Mouse (Mus musculus): ENCODE results near the gene Rex1bd.

Rex1bd gene

DNA sequence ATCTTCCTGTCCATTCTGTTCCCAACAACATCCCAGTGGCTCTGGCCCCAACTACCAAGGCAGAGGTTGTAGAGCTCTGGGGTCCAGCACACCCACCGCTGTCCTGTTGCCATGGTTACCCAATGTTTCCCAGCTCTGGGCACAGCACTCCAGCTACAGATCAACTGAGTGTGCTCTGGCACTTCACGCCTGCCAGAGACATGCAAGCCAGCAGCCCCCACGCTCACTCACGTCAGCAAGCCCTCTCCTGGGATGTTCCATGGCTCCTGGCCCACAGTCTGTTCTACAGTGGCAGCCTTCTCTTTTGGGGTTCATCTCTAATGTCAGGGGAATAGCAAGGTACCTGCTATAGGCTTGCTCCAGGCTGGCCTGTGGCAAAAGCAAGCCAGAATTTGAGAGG is 43.2 kb downstream of the Rex1bd start:
- ChIA-PET CTCF (interaction anchor here in 1 of 4 experiments (0.8 to 1.0 kb wide), 2 partner anchors 13 to 40 kb away, joined by 3 read pairs; partner anchors contain the start of gene Klhl26), POLR2A (interaction anchor here in 2 of 4 experiments (0.9 to 6.2 kb wide), 5 partner anchors 13 to 22 kb away, joined by 3 to 43 read pairs (median 4); partner anchors contain the start of gene Klhl26 (in 2 of the 2))

DNA sequence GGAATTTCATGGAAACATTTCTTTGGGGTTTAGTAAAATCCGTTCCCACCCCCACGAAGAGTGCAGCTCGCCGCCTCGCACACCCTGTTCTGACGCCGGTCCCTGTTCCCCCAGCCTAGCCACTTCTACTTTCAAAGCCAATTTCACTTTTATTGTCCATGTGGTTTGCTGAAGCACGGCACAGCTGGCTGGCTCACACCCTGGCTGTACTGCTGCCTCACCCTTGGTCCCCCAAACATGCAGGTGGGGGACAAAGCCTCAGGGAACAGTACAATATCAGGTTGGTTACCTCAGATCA is 44.1 kb downstream of the Rex1bd start:
- CTCF ChIA-PET, result interaction anchor here in 1 of 4 experiments (0.8 to 1.3 kb wide), 2 partner anchors 14 to 41 kb away, joined by 3 to 4 read pairs; partner anchors contain the start of gene Klhl26

DNA sequence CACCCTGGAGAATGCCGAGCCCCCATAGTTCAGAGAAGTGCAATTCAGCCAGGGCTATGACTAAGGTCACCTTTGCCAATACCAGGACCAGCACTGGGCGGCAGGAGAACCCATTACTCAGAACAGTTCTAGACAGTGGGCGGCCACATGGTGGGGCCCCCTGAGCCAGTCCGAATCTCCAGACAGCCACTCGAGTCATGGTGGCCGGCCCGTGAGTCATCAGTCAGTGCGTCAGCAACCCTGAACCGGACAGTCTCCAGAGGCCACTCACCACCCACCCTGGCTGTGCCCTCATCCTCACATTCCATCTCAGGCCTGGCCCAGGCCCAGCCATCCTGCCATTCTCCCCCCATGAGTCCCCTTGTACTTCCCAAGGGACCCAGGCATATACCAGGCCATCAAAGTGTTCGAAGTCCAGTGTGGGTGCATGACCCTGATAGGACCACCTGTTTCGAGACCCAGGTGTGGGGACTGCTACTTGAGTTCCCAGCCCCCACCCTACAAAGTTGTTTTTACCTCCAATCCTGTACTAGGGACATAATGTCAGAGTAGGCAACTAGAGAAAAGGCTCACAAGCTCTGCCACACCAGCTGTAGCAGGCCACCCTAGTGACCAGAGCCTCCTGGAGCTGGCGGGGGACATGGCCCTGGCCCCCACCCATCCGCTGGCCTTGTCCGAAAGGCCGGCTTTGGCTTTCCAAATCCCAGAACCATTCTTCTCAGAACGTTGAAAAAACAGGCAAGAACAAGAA is 44.6 kb downstream of the Rex1bd start:
- POLR2A ChIA-PET, result interaction anchor here in 3 of 4 experiments (0.5 to 6.2 kb wide), 6 partner anchors 9 to 77 kb away, joined by 3 to 43 read pairs (median 3); partner anchors contain the start of gene Ell (in 1 of the 3)
- CTCF ChIA-PET, result interaction anchor here in 1 of 4 experiments (1.3 kb wide), 1 partner anchor 41 kb away, joined by 4 read pairs; no protein-coding TSS in a partner anchor

More for the DNA sequence above, 44.1 kb downstream of the Rex1bd start:
- POLR2A ChIA-PET, result interaction anchor here in 2 of 4 experiments (1.2 to 6.2 kb wide), 3 partner anchors 12 to 21 kb away, joined by 3 to 43 read pairs (median 4); no protein-coding TSS in a partner anchor

DNA sequence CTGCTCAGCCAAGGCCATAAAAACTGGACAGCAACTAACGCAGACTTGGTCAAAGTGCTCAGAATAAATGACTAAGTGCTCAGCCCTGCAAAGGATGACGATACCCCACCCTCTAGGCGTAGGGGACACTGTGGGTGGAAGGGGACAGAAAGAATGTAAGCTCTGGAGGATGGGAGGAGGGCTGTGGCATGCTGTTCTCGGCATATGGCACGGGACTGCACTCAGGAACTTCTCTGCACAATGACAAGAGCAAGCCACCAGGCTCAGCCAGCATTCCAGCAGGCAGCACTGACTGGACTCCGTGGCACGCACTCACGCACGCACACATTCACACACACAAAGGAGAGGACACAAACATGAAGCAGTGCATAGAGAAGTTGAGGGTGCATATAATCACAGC is 45.9 kb downstream of the Rex1bd start:
- ChIA-PET POLR2A (interaction anchor here in 1 of 4 experiments (1.4 to 1.8 kb wide), 2 partner anchors 12 to 79 kb away, joined by 3 to 5 read pairs; partner anchors contain the start of gene Ell), CTCF (interaction anchor here in 2 of 4 experiments (0.6 to 1.8 kb wide), 2 partner anchors 16 to 100 kb away, joined by 3 to 5 read pairs; partner anchors contain the start of gene Klhl26 (in 1 of the 2))

DNA sequence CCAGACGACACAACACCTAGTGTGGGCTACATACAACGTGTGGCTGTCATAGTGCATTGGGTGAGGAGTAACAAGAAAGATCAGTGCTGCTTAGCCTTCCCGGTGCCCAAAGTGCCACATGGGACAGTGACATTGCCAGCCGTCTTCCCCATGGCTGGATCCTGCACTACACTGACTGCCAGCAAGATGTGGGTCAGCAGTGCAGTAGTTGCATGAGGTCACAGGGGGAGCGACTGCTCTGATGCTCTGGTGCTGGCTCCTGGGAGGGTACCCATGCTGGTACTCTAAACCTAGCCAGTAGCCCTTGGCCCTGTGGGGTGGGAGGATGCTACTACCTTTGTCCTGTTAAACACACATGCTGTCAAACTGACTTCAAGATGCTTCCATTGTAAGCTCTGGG is 46.4 kb downstream of the Rex1bd start:
- CTCF ChIA-PET, result interaction anchor here in 1 of 4 experiments (1.4 to 1.8 kb wide), 3 partner anchors 11 to 43 kb away, joined by 3 to 5 read pairs (median 4); partner anchors contain the start of gene Klhl26
- POLR2A ChIA-PET, result interaction anchor here in 2 of 4 experiments (1.1 to 2.3 kb wide), 4 partner anchors 11 to 79 kb away, joined by 3 to 12 read pairs (median 4); partner anchors contain the start of gene Ell (in 1 of the 2)

DNA sequence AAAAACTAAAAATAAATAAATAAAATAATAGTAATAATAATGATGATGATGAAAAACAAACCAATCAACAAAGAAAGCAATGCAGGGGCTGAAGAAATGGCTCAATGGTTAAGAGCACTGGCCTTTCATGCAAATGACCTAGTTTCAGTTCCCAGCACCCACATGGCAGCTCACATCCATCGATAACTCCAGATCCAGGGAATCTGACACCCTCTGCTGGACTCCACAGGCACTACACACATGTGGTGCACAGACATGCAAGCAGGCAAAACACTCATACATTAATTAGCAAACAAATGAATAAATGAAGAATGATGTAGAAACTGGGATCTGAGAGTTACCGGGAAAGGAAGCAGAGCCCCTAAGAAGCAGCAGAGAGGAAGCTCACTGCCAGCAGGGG is 46.9 kb downstream of the Rex1bd start:
- ChIA-PET POLR2A (interaction anchor here in 2 of 4 experiments (0.5 to 2.3 kb wide), 8 partner anchors 11 to 177 kb away, joined by 3 to 12 read pairs (median 3); partner anchors contain the start of genes Homer3 (in 1 of the 2) and Klhl26 (in 1 of the 2)), CTCF (interaction anchor here in 1 of 4 experiments (1.0 to 1.8 kb wide), 5 partner anchors 10 to 43 kb away, joined by 3 to 6 read pairs (median 4); partner anchors contain the start of gene Klhl26)

DNA sequence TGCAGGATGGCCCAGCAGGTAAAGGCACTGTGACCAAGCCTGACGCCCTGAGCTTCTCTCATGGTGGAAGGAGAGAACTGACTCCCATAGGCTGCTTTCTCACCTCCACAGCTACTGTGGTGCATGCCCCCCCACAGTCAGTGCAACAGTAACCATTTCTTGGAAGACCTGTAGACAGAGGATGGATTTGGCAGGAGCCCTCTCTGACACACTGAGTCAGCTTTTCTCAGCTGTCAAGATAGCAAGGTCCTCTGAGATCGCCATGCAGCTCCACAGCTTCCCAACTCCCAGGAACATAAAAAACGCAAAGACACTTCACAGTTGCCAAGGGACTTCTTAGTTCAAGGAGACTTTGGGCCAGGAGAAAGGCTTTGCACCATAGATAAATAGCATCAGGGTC is 48.1 kb downstream of the Rex1bd start:
- ChIA-PET CTCF (interaction anchor here in 1 of 4 experiments (0.9 to 1.6 kb wide), 3 partner anchors 10 to 42 kb away, joined by 3 to 4 read pairs (median 3); no protein-coding TSS in a partner anchor), POLR2A (interaction anchor here in 3 of 4 experiments (0.6 to 2.3 kb wide), 8 partner anchors 9 to 65 kb away, joined by 3 to 12 read pairs (median 4); partner anchors contain the start of gene Klhl26 (in 1 of the 3))

DNA sequence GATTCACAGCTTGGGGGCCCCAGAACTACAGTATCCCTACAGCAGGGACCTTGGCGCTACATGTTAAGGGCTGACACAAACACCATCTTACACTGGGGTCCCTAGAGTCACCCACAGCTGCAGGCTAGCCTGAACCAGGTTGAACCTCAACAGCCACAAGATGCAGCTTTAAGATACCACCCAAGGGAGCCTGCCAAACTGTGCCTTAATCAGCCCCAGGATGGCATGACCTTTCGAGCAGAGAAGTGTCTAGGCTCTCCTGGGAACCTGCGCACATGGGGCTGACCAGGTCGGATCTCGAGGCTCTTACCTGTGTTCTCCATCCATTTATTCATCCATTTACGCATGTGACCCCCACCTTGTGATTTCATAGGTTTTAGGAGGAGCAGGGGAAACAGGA is 48.7 kb downstream of the Rex1bd start:
- CTCF ChIA-PET, result interaction anchor here in 1 of 4 experiments (0.9 kb wide), 1 partner anchor 43 kb away, joined by 3 read pairs; no protein-coding TSS in a partner anchor
- POLR2A ChIA-PET, result interaction anchor here in 2 of 4 experiments (1.1 to 2.3 kb wide), 5 partner anchors 9 to 19 kb away, joined by 3 to 12 read pairs (median 7); partner anchors contain the start of gene Klhl26 (in 1 of the 2)

DNA sequence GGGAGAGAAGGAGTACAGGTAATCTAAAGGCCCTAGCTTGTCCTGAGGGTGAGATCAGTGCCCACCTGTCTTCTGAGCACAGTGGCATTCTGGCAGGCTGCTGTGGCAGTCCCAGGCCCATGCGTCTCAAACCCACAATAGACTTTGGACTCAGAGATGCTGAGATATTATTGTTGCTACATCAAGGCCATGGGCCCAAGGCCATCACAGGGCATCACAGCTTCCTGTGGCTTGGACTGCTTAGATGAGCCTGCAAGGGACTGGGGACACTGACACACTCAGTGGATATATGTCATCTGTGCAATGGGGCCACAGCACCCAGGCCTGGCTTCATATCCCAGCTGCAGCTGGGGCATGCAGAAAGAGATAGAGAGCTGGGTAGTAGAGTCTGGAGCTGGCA is 49.6 kb downstream of the Rex1bd start:
- CTCF ChIA-PET, result interaction anchor here in 1 of 4 experiments (1.1 kb wide), 1 partner anchor 41 kb away, joined by 3 read pairs; no protein-coding TSS in a partner anchor
- POLR2A ChIA-PET, result interaction anchor here in 2 of 4 experiments (0.5 to 1.8 kb wide), 7 partner anchors 8 to 128 kb away, joined by 3 to 8 read pairs (median 4); partner anchors contain the start of genes Klhl26 (in 2 of the 2) and Uba52 (in 1 of the 2)
